Mouse (Mus musculus) midbrain, embryonic 10.5 days (tissue): ENCODE measurements around the gene Mipol1. TPM values are rescaled to one million over a fixed set of nuclear protein-coding genes. Genes with fewer than 3 reads are reported as not detected.

Experiments
- polyA plus RNA-seq: library from polyadenylated mRNA; unstranded; fragments of >200 nt; fragmentation: Nextera tagmentation; extraction: Ambion mirVana; gene quantifications from 2 replicates; pipeline ENCODE4 v1.2.1, GENCODE M21; 2016

Gene Mipol1
- polyA plus RNA-seq, 1 experiment from 2014 or later = 8.9 TPM

Other genes with a start within 250 kb of the Mipol1 start
- gene Slc25a21, start 33.0 kb upstream of the Mipol1 start, polyA plus RNA-seq = 2.5 and 4.0 TPM in 2 replicates
- gene Prps1l3, start within 50 bp of the Mipol1 start, polyA plus RNA-seq = 74.9 and 83.9 TPM in 2 replicates